Mouse (Mus musculus): ENCODE results near the gene Sh3bgrl3.

DNA sequence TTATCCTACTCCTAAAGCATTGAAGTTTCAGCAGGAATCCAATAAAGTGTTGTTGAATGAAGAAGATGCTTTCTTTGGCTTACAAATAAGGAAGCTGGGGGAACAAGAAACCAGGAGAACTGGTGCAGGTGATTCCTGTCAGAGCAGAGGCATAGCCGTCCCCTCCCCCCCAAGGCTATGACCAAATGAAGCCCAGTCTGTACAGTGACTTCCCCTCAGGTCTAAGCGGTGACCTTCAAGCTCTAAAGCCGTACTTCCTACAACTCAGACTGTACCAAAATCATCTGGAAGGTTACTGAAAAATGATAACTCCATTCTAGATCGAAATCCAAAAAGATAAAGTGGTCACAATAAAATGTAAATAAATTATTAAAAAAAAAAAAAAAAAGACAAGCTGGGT is 20.8 kb upstream of the Sh3bgrl3 start:
- TF ChIP-seq CTCF (IDR thresholded peaks at IDR 0.05; ENCODE audit: insufficient read depth, low read length) (no peak), POLR2A (IDR thresholded peaks at IDR 0.05; ENCODE audit: borderline replicate concordance, extremely low read depth, low read depth, low read length) (no peak)
